In genomic region chr2:33817663-33818346, GRCm38 (mm10) we compare ENCODE assay signal across 16 mouse cellular contexts.
DNase-seq lines count a peak whose midpoint lies in the region; ATAC-seq lines count a peak whose summit lies in the region.
"Had no signal": no experiment of that assay in that cellular context is flagged by ENCODE, and none has a peak within 500 bp of the region (broad histone marks: within the 10 kb centered on the region; RNA-seq: fewer than 3 reads in every experiment).

No protein-coding gene starts in this region.

- H3K36me3 ChIP-seq in heart, embryonic 16.5 days (ENCODE audit: control insufficient read depth, insufficient read depth): peaks cover 6% of the 10 kb centered on the region; the same call in 1 of the 2 replicates
- peaks cover 30% of the 10 kb centered on the region for H3K36me3 ChIP-seq in embryonic facial prominence, embryonic 14.5 days (ENCODE audit: control insufficient read depth, insufficient read depth, low read length)
- peaks cover 39% of the 10 kb centered on the region for H3K36me3 ChIP-seq in forebrain, embryonic 10.5 days (replicated peaks)

- peak overlapping the region; percentile 58 for H3K27ac ChIP-seq in heart, embryonic 16.5 days (ENCODE audit: low read length)
- H3K27ac ChIP-seq in embryonic facial prominence, embryonic 14.5 days (replicated peaks; ENCODE audit: low read depth, low read length): no peak overlapping the region
- H3K27ac ChIP-seq in forebrain, embryonic 10.5 days: no peak overlapping the region
- H3K27ac ChIP-seq: kidney, postnatal 0 days; liver, embryonic 15.5 days; midbrain, embryonic 15.5 days; neural tube, embryonic 12.5 days had no signal

- WGBS in heart, embryonic 16.5 days: 77% methylated on average over 9 of the region's 9 CpGs
- 61% methylated on average over 9 of the region's 9 CpGs for WGBS in embryonic facial prominence, embryonic 14.5 days
- WGBS in forebrain, embryonic 10.5 days: 83% methylated on average over 9 of the region's 9 CpGs

- H3K4me3 ChIP-seq in heart, embryonic 16.5 days (ENCODE audit: low read length): no peak overlapping the region
- no peak overlapping the region for H3K4me3 ChIP-seq in embryonic facial prominence, embryonic 14.5 days (ENCODE audit: low read depth, low read length)
- H3K4me3 ChIP-seq in forebrain, embryonic 10.5 days: no peak overlapping the region
- H3K4me3 ChIP-seq: erythroblast, embryonic 14.5 days; liver, embryonic 15.5 days; midbrain, embryonic 15.5 days; neural tube, embryonic 12.5 days had no signal

- H3K4me2 ChIP-seq in heart, embryonic 16.5 days (ENCODE audit: low read depth, low read length): no peak overlapping the region
- H3K4me2 ChIP-seq in embryonic facial prominence, embryonic 14.5 days (ENCODE audit: low read depth, low read length): no peak overlapping the region
- H3K4me2 ChIP-seq: liver, embryonic 15.5 days; midbrain, embryonic 15.5 days; neural tube, embryonic 12.5 days had no signal

- no peaks in the 10 kb centered on the region for H3K9me3 ChIP-seq in heart, embryonic 16.5 days (replicated peaks; ENCODE audit: control insufficient read depth, low read length)
- no peaks in the 10 kb centered on the region for H3K9me3 ChIP-seq in embryonic facial prominence, embryonic 14.5 days (ENCODE audit: control insufficient read depth, low read length)
- H3K9me3 ChIP-seq in forebrain, embryonic 10.5 days: no peaks in the 10 kb centered on the region
- H3K9me3 ChIP-seq: liver, embryonic 15.5 days; midbrain, embryonic 15.5 days; neural tube, embryonic 12.5 days had no signal

- ATAC-seq in heart, embryonic 16.5 days (replicated peaks; ENCODE audit: extremely low read depth, insufficient read depth, low FRiP score): no peak
- ATAC-seq in activated CD4-positive, CD25-positive, alpha-beta regulatory T cell, adult 4 months: peak; percentile 61
- ATAC-seq in embryonic facial prominence, embryonic 14.5 days (ENCODE audit: low read depth): no peak
- ATAC-seq: CD4-positive, CD25-positive, alpha-beta regulatory T cell, adult 4 months; midbrain, embryonic 15.5 days had no signal

- no peak overlapping the region for H3K9ac ChIP-seq in heart, embryonic 16.5 days (ENCODE audit: low read length)
- no peak overlapping the region for H3K9ac ChIP-seq in embryonic facial prominence, embryonic 14.5 days (ENCODE audit: low read depth, low read length)
- H3K9ac ChIP-seq: liver, embryonic 15.5 days; midbrain, embryonic 15.5 days; neural tube, embryonic 12.5 days had no signal

- no peaks in the 10 kb centered on the region for H3K27me3 ChIP-seq in heart, embryonic 16.5 days (ENCODE audit: control insufficient read depth, insufficient read depth, low read length)
- H3K27me3 ChIP-seq in embryonic facial prominence, embryonic 14.5 days (replicated peaks; ENCODE audit: control insufficient read depth, insufficient read depth, low read length): no peaks in the 10 kb centered on the region
- H3K27me3 ChIP-seq in forebrain, embryonic 10.5 days (ENCODE audit: poor library complexity, severe bottlenecking): peaks cover 9% of the 10 kb centered on the region; the same call in 1 of the 2 replicates
- H3K27me3 ChIP-seq: liver, embryonic 15.5 days; midbrain, embryonic 15.5 days; neural tube, embryonic 12.5 days had no signal

- DNase-seq in heart, adult 11 months: no peak
- DNase-seq in embryonic facial prominence, embryonic 14.5 days (ENCODE audit: low spot score): peak; percentile 44
- peak; percentile 64 for DNase-seq in thymus, postnatal 0 days (ENCODE audit: low spot score)
- no peak for DNase-seq in forebrain, embryonic 10.5 days (ENCODE audit: extremely low spot score, low spot score)
- no peak for DNase-seq in embryo, embryonic 10 days (ENCODE audit: low spot score)
- DNase-seq in right cerebral cortex, postnatal 14 days: no peak
- DNase-seq: lung, postnatal 36 days; retina, postnatal 1 day had no signal

- peaks cover 5% of the 10 kb centered on the region; the same call in 1 of the 2 replicates for H3K4me1 ChIP-seq in heart, embryonic 16.5 days (ENCODE audit: control insufficient read depth, insufficient read depth, low read length)
- peaks cover 18% of the 10 kb centered on the region for H3K4me1 ChIP-seq in embryonic facial prominence, embryonic 14.5 days (ENCODE audit: control insufficient read depth, insufficient read depth, low read length)
- peaks cover 36% of the 10 kb centered on the region for H3K4me1 ChIP-seq in forebrain, embryonic 10.5 days

Comparison
In these comparisons a context has a peak if more than half of its experiments do, and no peak if none do; other contexts are left out.
1. DNase-seq: peak in embryonic facial prominence, embryonic 14.5 days (single experiment) and thymus, postnatal 0 days (single experiment); none in heart, adult 11 months (single experiment), forebrain, embryonic 10.5 days (single experiment), embryo, embryonic 10 days (single experiment) and right cerebral cortex, postnatal 14 days (single experiment).